Mouse (Mus musculus): ENCODE measurements around the gene Gipc3.

Gene Gipc3

GRCm38 (mm10) chr10:81342686-81343505 is at the start of gene Gipc3:
Gene Gipc3 (minus strand): TSS chr10:81343266.
- in situ Hi-C loops (cut with MboI, MseI): loop anchor here (10.0 kb wide), 1 partner anchor 288 kb away; no protein-coding TSS in a partner anchor

GRCm38 (mm10) chr10:81392781-81393185 is 49.7 kb upstream of the Gipc3 start, which contains the start of gene Smim24:
Gene Smim24 (plus strand): TSS chr10:81393051.
- in situ Hi-C loops (cut with MboI, MseI): no loop called here

GRCm38 (mm10) chr10:81392270-81392669 is 49.2 kb upstream of the Gipc3 start:
- in situ Hi-C loops (cut with MboI, MseI): no loop called here

- in situ Hi-C loops (cut with MboI, MseI): no loop called here
Observed at GRCm38 (mm10) chr10:81390678-81390965, 47.6 kb upstream of the Gipc3 start.

GRCm38 (mm10) chr10:81389801-81390677 is 47.0 kb upstream of the Gipc3 start:
- in situ Hi-C loops (cut with MboI, MseI): no loop called here

GRCm38 (mm10) chr10:81389373-81389772 is 46.3 kb upstream of the Gipc3 start:
- in situ Hi-C loops (cut with MboI, MseI): no loop called here

GRCm38 (mm10) chr10:81388505-81389055 is 45.5 kb upstream of the Gipc3 start, which contains the start of gene Gm48552:
Gene Gm48552 (plus strand): TSS chr10:81389005.
- in situ Hi-C loops (cut with MboI, MseI): no loop called here

GRCm38 (mm10) chr10:81387716-81388115 is 44.6 kb upstream of the Gipc3 start:
- in situ Hi-C loops (cut with MboI, MseI): no loop called here

- in situ Hi-C loops (cut with MboI, MseI): no loop called here
Observed at GRCm38 (mm10) chr10:81385603-81386306, 42.7 kb upstream of the Gipc3 start.

GRCm38 (mm10) chr10:81384605-81384982 is 41.5 kb upstream of the Gipc3 start:
- in situ Hi-C loops (cut with MboI, MseI): no loop called here

GRCm38 (mm10) chr10:81383802-81384604 is 40.9 kb upstream of the Gipc3 start, which contains the start of the genes Dohh and Gm48551:
Gene Dohh (plus strand): TSS chr10:81384428.
Gene Gm48551 (plus strand): TSS chr10:81384466.
- in situ Hi-C loops (cut with MboI, MseI): no loop called here

- in situ Hi-C loops (cut with MboI, MseI): no loop called here
Observed at GRCm38 (mm10) chr10:81382039-81382438, 39.0 kb upstream of the Gipc3 start.

- in situ Hi-C loops (cut with MboI, MseI): no loop called here
Observed at GRCm38 (mm10) chr10:81379809-81380378, 36.8 kb upstream of the Gipc3 start.

GRCm38 (mm10) chr10:81379183-81379553 is 36.1 kb upstream of the Gipc3 start:
- in situ Hi-C loops (cut with MboI, MseI): no loop called here

GRCm38 (mm10) chr10:81378553-81379182 is 35.6 kb upstream of the Gipc3 start:
- in situ Hi-C loops (cut with MboI, MseI): no loop called here

- in situ Hi-C loops (cut with MboI, MseI): no loop called here
Observed at GRCm38 (mm10) chr10:81377793-81378552, 34.9 kb upstream of the Gipc3 start, which contains the start of gene Fzr1. Gene Fzr1 (minus strand): TSS chr10:81378516.

- in situ Hi-C loops (cut with MboI, MseI): no loop called here
Observed at GRCm38 (mm10) chr10:81377362-81377664, 34.2 kb upstream of the Gipc3 start.

GRCm38 (mm10) chr10:81376561-81377361 is 33.7 kb upstream of the Gipc3 start:
- in situ Hi-C loops (cut with MboI, MseI): no loop called here
